Mouse (Mus musculus) mesoderm, embryonic 11.5 days (tissue): ENCODE results near the gene Fbxo24.

Experiments
- DNase-seq: peaks from one replicate; pipeline ENCODE4 v3.0.0-alpha.2; 2012; ENCODE audit warnings: low read depth, low spot score

Gene Fbxo24

DNA sequence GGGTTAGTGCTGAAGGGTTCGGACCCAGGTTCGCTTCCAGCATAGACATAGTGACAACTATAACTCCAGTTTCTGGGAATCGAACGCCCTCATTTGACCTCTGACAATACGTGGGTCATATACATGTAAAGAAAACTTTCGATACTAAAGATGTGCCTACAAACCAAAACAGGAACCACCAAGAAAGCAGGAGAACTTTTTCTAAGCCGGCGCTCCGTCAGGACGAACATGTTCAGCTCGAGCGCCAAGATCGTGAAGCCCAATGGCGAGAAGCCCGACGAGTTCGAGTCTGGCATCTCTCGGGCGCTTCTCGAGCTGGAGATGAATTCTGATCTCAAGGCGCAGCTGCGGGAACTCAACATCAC lies 27.5 kb downstream of the Fbxo24 start:
- DNase-seq = no peak

DNA sequence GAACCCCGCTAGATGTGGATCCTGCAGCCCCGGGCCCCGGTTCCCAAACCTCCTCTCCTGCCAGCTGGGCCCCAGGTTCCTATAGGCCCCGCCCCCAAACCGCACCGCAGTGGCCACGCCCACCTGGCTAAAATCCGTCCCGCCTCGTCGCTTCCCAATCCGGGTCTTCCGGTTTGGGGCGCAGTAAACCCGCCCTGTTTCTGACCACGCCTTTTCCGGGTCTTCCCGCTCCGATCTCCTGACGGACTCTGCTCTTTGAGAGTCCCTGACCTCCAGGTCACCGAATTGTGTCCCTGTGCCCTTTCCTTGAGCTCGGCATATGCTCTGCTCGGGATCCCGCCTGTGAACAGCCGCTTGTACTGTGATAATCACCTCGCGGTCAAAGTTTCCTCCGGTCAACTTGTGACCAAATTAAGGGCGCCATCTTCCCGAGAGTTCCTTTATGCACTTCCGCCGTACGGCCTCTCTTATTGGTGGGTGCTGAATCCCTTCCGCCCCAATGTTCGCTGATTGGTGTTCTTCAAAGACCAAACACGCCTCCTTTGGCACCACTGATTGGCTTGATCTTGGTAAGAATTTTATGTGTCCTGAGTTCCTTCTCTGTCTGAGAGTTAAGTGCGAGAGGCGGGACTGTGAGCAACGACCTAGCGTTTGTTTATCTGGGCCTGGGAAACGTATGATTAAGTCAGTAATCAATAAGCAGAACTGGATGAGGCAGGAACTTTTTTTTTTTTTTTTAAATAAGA lies 28.0 kb downstream of the Fbxo24 start, which contains the start of gene Mospd3:
TSS of gene Mospd3 (minus strand) at position 440 of the 746 bp plus-strand sequence.
- peak; percentile 98 for DNase-seq

DNA sequence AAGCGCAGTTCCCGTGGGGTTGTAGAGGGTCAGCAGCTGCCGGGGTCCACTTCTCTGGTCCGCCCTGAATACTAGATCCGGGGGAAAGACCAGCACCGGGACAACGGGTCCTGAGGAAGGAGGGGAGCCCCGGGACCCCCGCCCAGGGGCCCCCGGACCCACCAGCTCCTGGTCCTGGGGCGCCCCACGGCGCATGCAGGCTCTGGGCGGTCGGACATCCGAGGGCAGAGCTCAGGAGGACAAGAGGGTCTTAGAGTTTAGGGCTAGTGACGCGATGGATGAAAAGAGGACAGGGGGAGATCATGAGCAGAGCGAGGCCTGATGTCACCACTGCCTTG lies 28.6 kb downstream of the Fbxo24 start:
- DNase-seq = no peak

DNA sequence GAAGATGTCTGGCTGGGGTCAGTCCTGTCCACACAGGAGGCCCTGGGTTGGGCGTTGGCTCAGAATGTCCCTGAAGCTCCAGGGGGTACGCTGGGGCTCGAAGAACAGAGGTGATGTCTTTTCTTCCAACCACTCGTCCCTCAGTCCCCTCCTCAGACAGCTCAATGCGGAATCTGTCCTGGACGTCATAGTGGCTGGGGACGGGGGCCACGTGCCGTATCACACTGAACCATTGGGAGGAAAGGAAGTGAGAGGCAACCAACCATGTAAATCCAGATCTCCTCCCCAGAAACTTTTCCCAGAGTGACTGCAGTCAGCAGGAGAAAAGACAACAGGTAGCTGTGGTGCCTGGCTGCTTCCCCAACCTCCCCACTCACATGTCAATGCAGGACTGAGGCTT lies 29.2 kb downstream of the Fbxo24 start:
- no peak for DNase-seq

DNA sequence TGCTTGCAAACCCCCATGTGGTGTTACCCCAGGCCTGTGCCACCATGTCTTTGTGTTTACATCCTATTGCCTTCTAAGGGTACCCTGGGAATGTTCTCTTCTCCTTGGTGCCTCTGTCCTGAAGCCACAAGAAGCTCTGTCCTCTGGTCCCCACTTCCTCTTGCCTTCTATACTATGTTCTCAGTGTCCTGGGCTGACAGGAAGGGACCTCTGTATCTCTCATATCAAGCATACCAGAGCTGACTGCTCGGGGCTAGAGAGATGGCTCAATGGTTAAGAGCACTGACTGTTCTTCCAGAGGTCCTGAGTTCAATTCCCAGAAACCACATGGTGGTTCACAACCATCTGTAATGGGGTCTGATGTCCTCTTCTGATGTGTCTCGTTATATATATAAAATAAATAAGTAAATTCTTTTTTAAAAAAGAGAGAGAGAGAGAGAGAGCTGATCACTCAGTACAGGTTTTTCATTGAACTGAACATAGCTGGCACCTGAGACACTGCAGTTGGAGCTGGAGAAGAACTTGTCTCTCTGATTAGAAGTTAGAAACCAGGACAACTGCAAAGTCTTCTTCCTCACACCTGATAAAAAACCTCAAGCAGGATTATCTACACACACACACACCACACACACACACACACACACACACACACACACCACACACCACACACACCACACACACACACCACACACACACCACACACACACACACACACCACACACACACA lies 30.5 kb downstream of the Fbxo24 start:
- no peak for DNase-seq

DNA sequence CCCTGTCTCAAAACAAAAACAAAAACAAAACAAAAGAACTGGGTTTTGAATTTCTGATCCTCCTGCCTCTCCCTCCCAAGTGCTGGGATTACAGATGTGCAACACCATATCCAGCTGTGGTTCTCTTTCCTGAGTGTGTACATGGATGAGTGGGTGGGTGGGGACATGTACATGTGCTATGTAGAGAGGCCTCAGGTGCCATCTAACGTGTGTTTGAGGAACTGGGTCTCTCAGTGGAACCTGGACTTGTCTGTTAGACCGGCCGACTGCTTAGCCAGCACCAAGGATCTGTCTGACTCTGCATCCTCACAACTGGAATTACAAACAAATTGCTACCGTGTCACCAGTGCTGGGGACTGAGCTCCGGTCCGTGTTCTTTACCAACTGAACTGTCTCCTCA lies 31.2 kb downstream of the Fbxo24 start:
- no peak for DNase-seq

DNA sequence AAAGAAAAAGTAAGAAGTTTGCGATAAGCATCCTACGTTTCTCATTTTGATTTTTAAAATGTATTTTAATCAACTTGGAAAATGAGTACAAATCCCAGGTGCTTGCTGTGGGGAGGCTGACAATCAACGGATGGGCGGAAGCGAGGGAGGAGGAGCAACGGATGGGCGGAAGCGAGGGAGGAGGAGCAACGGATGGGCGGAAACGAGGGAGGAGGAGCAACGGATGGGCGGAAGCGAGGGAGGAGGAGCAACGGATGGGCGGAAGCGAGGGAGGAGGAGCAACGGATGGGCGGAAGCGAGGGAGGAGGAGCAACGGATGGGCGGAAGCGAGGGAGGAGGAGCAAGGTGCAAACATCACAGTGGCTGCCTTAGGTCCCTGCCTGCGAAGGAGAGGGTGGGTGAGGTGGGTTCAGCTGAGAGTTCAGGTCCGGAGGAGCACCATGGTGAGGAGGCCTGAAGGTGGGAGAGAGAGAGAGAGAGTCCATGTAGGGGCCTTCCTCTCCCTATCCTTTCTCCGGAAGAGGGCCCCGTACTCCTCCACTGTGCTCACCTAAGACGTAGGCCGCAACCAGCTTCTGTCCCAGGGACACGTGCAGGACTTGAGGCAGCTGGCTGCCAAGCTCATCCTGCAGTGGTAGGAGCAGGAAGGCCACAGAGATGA lies 32.1 kb downstream of the Fbxo24 start:
- no peak for DNase-seq

DNA sequence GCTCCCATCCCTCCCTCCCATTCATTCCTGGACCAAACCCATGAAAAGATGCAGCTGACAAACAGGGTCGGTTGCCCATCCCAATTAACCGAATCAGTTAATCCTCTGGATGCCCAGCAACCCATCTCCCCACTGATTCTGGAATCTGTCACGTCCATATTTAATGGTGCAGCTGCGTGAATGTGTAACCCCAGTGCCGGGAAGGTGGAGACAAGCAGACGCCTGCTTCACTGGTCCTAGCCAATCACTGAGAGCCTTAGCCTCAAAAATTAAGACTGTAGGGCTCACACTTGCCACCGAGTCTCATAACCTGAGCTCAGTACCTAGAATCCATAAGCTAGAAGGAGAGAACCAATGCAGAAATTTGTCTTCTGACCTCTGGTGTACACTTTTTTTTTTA lies 32.9 kb downstream of the Fbxo24 start:
- DNase-seq = no peak

DNA sequence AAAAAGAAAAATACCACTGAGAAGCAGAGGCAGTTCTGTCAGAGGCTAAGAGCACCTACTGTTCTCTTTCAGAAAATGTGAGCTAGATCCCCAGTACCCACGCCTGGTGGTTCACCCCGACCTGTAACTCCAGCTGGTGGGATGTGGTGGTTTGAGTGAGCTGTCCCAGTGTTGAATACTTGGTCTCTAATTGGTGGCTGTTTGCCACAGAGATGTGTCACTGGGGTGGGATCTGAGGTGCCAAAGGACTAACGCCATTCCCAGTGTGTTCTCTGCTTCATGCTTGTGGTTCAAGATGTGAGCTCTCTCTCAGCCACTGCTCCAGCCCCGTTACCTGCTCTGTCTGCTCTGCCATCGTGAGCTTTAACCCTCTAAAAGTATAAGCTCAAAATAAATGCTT lies 38.3 kb downstream of the Fbxo24 start:
- DNase-seq = no peak

DNA sequence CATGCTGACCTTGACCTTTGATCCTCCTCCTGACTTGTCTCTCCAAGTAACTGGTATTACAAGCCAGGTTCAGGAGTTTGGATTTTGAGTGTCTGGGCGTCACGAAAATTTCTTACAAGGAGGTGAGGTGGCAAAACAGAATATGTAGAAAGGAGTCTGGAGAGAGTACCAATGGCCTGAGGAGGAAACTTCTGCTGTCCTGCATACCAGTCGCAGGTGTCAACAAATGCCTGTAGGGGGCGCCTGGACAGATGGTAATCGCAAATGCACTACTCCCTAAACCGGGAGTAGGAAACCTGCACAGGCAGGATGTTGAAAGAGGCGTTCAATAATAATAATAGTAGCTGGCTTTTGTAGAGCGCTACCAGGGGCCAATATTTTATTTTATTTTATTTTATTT lies 43.8 kb downstream of the Fbxo24 start:
- DNase-seq = peak; percentile 69

DNA sequence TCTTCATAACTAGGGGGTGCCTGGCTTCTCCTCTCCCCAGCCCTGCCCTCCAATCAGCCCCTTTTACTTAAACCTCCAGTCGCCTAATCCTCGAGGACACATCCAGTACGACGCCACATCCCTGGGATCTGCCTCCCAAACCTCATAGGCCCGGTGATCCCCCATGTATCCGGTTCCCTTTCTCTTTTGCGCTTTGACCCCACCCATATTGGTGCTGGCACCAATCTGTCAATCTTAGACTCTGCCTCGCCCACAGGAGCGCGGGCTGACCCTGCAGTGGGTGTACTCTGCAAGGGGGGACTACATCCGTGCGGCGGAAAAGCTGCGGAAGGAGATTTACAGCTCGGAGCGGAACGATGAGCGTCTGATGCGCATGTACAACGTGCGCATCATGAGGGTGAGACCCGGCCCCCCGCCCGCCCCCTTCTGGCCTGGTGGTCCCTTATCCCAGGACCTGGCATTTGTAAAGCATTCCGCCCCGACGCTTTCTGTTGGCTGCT lies 45.1 kb downstream of the Fbxo24 start:
- DNase-seq = peak; percentile 67

DNA sequence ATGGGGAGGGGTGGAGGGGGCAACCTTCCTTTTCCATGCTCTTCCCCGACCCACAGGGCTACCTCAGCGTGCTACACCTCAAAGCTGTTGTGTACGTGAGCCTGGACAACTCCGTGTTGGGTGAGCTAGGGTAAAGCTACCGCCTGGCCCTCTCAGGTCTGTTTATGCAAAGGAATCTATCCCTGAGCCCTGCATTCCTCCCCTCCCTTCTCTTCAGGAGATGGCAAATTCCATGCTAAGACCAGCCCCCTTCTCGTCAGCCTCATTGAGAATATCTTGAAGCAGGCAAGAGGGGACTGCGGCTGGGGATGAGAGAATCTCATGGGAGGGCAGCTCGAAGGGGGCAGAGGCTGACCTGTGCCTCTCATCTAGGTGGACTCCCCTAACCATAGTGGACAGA lies 46.1 kb downstream of the Fbxo24 start:
- no peak for DNase-seq

DNA sequence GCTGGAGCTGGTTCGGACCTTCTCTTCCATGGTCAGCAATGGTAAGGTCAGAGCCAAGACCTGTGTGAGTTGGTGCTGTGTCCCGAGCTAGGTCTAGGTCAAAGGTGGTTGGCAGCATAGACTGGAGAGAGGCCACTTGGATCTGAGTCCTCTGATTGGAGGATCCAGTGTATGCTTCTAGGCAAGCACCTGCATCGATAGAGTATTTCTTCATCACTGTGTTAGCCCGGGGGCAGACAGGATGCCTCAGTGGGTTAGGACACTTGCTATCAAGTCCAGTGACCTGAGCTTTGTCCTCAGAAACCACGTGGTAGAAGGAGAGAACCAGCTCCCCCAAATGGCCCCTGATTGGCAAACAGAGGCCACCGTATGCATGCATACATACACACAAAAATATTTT lies 48.6 kb downstream of the Fbxo24 start:
- no peak for DNase-seq

DNA sequence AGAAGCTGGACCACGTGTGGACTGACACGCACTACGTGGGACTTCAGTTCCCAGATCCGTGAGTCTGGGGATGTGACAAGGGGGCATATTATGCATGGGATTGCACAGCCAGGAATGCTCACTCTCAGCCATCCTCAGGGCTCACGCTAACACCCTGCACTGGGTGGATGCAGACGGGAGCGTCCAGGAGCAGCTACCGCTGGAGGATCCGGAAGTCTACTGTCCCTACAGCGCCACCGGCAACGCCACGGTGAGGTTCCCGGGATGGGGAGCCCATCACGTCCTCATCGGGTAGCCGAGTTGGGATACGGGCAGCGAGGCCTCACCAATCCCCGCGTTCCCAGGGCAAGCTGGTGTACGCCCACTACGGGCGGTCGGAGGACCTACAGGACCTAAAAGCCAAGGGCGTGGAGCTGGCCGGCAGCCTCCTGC lies 54.3 kb downstream of the Fbxo24 start:
- DNase-seq = peak; percentile 38

DNA sequence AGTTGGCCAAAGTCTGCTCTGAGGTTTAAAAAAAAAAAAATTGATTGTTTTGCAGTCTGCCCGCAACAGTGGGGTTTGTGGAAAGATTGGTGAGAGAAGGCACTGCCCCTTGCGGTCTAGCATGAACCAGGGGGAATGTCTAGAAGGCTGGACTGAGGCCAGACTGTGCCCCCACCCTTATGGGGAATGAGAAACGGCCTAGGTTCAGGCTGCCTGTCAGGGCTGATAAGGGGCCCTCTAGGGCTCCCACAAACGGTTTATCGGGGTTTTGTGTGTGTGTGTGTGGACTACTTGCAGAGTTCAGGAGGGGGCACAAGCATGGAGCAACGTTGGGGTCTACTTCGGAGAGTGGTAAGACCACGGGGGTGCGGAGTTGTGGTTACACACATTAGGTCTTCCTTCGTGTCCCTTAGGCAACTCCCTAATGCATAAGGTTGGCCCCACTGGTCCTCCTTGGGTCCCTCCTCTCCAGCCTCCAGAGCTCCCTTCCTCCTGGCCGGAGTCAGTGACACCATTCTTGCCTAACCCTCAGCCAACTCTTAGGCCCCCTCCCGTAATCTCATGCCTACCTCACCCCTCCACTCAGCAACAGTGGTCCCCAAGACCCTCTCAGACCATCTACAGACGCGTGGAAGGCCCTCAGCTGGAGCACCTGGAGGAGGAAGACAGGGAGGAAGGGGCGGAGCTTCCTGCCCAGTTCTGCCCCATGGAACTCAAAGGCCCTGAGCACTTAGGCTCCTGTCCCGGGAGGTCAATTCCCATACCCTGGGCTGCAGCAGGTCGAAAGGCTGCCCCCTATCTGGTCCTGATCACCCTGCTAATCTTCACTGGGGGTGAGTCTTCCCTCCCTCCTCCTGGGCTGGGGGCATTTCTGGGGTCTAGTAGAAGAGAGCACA lies 57.9 kb downstream of the Fbxo24 start:
- no peak for DNase-seq

DNA sequence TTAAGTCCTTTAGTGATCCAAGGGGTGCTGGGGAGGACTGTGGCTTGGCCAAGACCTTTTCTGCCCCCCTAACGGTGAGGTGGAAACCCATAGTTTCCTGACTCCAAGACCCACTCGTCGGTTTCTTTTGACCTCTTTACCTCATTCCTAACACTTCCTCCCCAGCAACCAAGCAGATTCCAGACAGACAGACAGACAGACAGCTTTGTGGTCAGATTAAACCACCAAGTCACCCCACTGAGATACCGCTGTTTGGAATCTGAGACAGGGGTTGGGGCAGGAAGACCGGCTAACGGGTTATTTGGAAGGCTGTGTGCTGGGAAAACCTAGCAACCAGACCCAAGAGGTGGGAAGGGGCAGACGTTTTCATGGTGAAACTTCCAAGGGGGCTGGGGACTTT lies 58.6 kb downstream of the Fbxo24 start:
- DNase-seq = no peak

DNA sequence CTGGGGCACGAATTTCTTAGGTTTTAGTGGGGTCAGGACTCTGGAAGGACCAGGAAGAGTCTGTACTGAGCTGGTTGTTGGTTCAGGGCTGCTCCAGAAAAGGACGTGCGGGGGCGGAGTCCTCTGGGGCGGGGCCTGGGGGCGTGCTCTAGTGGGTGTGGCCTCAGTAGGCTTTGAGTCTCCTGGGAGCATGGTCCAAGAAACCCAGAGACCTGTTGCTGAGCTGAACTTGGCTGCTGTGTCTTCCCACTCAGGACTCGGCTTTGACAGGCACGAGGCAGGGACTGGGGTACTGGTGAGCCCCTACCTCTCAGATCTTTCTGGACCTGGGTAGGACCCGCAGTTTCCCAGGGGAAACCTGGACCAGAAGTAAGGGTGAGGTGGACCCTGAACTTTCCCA lies 59.1 kb downstream of the Fbxo24 start, which contains the start of gene Tfr2:
TSS of gene Tfr2 (plus strand) at position 176 of the 400 bp plus-strand sequence.
- no peak for DNase-seq

DNA sequence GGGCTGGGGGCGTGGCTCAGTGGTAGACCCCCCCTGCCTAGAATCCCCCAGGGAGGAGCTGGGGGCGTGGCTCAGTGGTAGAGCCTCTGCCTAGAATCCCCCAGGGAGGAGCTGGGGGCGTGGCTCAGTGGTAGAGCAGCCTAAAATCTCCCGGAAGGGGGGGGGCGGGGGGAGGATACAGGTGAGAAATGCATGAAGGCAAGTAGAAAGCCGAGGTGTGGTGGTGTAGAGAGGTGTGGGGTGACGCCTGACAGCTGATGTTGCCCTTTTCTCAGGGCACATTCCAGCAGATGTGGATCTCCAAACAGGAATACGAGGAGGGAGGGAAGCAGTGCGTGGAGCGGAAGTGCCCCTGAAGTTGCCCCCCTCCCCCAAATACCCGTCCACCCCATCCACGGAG lies 59.8 kb downstream of the Fbxo24 start:
- no peak for DNase-seq

DNA sequence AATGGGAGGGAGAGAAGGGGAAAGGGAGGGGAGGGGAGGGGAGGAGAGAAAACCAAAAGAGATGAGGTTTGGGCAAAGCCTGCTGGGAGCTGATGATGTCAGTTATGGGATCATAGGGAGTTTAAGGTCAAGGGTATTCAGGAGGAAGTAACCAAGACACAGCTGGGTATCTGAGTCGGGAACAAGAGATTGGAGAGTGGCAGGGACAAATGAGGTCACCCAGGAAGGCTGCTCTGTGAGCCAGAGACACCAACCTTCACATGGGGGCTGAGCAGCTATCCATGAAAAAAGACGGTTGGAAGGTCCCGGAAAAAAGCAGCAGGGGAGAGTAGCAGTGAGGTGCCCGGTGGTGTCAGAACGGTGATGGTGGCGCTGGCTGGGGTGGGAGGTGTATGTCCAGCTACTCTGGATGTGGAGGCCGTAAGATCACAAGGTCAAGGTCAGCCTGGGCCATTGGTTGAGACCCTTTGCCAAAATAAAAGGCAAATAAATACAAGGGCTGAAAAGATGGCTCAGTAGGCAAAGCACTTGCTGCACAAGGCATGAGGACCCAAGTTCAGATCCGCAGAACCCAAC lies 60.5 kb downstream of the Fbxo24 start:
- DNase-seq = no peak

DNA sequence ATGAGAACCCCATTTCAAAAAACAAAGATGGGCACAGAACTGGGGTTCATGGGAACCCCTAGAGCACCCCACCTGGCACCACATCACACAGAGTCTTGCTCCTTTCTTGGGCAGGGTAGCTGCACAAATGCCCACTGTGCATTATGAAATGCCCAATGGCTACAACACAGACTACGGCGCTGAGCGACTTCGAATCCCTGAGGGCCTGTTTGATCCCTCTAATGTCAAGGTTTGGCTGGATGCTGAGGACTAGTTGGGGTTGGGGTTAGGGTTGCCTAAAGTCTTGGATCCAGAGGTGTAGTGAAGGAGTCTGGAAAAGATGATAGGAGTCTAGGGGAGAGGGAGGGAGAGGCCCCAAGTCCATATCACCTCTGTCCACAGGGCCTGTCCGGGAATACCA lies 62.4 kb downstream of the Fbxo24 start:
- DNase-seq = no peak

DNA sequence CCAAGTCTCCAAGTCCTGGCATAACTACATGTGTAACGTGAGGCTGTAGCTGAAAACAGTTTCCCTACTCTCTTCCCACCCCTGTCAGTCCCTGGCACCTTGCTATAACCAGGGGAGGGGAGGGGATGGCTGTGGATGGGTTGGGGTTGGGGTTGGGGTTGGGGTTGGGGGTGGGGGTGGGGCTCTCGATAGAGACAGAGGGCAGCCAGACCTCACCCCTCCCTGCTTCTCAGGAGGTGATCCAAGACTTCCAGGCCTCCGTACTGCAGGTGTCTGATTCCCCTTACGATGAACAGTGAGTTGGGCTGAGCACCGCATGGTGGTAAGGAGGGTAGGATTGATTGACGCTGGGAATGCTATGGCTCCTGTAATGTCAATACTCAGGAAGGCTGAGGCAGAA lies 63.1 kb downstream of the Fbxo24 start:
- no peak for DNase-seq
